Mouse (Mus musculus) CH12.LX (cell line): ENCODE results near the gene Apom.
A peak's percentile ranks its signal among the peaks of the same experiment; 100 is the strongest.

ENCODE experiments used
- CHD1 ChIP-seq: IDR thresholded peaks from 2 replicates; pipeline ENCODE4 v1.6.1; 2012; ENCODE audit warnings: low read depth, low read length, improper control_type of control experiment, inconsistent platforms
- CTCF ChIP-seq, 2 experiments: IDR thresholded peaks in 1 of 2; conservative IDR thresholded peaks in 1 of 2; 2 replicates each; pipeline ENCODE4 v1.5.1; 2011 to 2012; ENCODE audit warnings: low read depth in 2 of 2, low read length in 2 of 2, improper control_type of control experiment in 1 of 2, inconsistent platforms in 1 of 2, mild to moderate bottlenecking in 1 of 2, moderate library complexity in 1 of 2
- EP300 ChIP-seq: IDR thresholded peaks from 2 replicates; pipeline ENCODE4 v1.6.1; 2011; ENCODE audit warnings: low read length, improper control_type of control experiment
- JUND ChIP-seq: conservative IDR thresholded peaks from 2 replicates; pipeline ENCODE4 v1.6.1; 2011; ENCODE audit warnings: low read depth, low read length, improper control_type of control experiment
- MAX ChIP-seq: IDR thresholded peaks from 2 replicates; pipeline ENCODE4 v1.6.1; 2011; ENCODE audit warnings: low read length, improper control_type of control experiment
- NRF1 ChIP-seq: IDR thresholded peaks from 2 replicates; pipeline ENCODE4 v1.6.1; 2014; ENCODE audit warnings: low read depth, mild to moderate bottlenecking, inconsistent platforms, low read length, improper control_type of control experiment, moderate library complexity
- POLR2A ChIP-seq: IDR thresholded peaks from 2 replicates; pipeline ENCODE4 v1.6.1; 2011; ENCODE audit warnings: low read depth, mild to moderate bottlenecking, improper control_type of control experiment, low read length
- SIN3A ChIP-seq: IDR thresholded peaks from 2 replicates; pipeline ENCODE4 v1.6.1; 2012; ENCODE audit warnings: low read length, improper control_type of control experiment, inconsistent platforms
- TCF12 ChIP-seq: IDR thresholded peaks from 2 replicates; pipeline ENCODE4 v1.6.1; 2014; ENCODE audit warnings: low read depth, mild to moderate bottlenecking, inconsistent platforms, low read length, improper control_type of control experiment
- UBTF ChIP-seq: IDR thresholded peaks from 2 replicates; pipeline ENCODE4 v1.6.1; 2012; ENCODE audit warnings: low read depth, mild to moderate bottlenecking, inconsistent platforms, low read length, improper control_type of control experiment, moderate library complexity

GRCm38 (mm10) chr17:35147922-35148639, 16.2 kb upstream of the Apom start:
- TF ChIP-seq CTCF (conservative IDR thresholded peaks at IDR 0.05 in 1 of 2, IDR thresholded peaks at IDR 0.05 in 1 of 2; ENCODE audit: low read depth in 2 of 2, low read length in 2 of 2) (no peak), CHD1 (no peak), EP300 (no peak), SIN3A (no peak), TCF12 (no peak), JUND (no peak), UBTF (no peak), MAX (no peak), NRF1 (no peak), POLR2A (0 out of 2 replicates have a peak, but pooled peaks have one; percentile 42)
